Comparison of ENCODE assay signal across 8 mouse cellular contexts in genomic region chr2:128278608-128279081, GRCm38 (mm10).
DNase-seq lines count a peak whose midpoint lies in the region; ATAC-seq and TF ChIP-seq lines count a peak whose summit lies in the region.

No protein-coding gene starts in this region.

- no peak for TF ChIP-seq CTCF in brain, embryonic 14.5 days (IDR thresholded peaks at IDR 0.05; ENCODE audit: borderline replicate concordance, extremely low read depth, insufficient read depth, insufficient read length)
- no peak for TF ChIP-seq CTCF in midbrain, postnatal 0 days (IDR thresholded peaks at IDR 0.05)

- no peaks in the 10 kb centered on the region for H3K36me3 ChIP-seq in forebrain, embryonic 15.5 days
- no peaks in the 10 kb centered on the region for H3K36me3 ChIP-seq in intestine, embryonic 16.5 days (ENCODE audit: control insufficient read depth, insufficient read depth, low read length)
- no peaks in the 10 kb centered on the region for H3K36me3 ChIP-seq in midbrain, postnatal 0 days (ENCODE audit: insufficient read depth, low read length)

- H3K9ac ChIP-seq in forebrain, embryonic 15.5 days (replicated peaks) = no peak overlapping the region
- peak overlapping the region; percentile 34; the same call in 1 of the 2 replicates for H3K9ac ChIP-seq in intestine, embryonic 16.5 days (ENCODE audit: low read depth, low read length)
- H3K9ac ChIP-seq in midbrain, postnatal 0 days (replicated peaks; ENCODE audit: low read length, poor library complexity, severe bottlenecking) = no peak overlapping the region

- intact Hi-C loops in left cerebral cortex, postnatal 4 days (cut with DNase I) = no loop called here

- peak; percentile 46 for DNase-seq in left cerebral cortex, postnatal 4 days
- no peak for DNase-seq in left cerebral cortex, adult 8-10 months (ENCODE audit: low spot score in 2 of 2)
- DNase-seq in brain, embryonic 14.5 days (ENCODE audit: low read depth) = peak; percentile 95
- DNase-seq in midbrain, postnatal 0 days (ENCODE audit: low spot score) = peak; percentile 83

- 8% methylated on average over 12 of the region's 12 CpGs for WGBS in forebrain, embryonic 15.5 days
- 30% methylated on average over 12 of the region's 12 CpGs for WGBS in intestine, embryonic 16.5 days
- 15% methylated on average over 12 of the region's 12 CpGs for WGBS in midbrain, postnatal 0 days

- H3K4me1 ChIP-seq in forebrain, embryonic 15.5 days = peaks cover 31% of the 10 kb centered on the region
- no peaks in the 10 kb centered on the region; the same call in 1 of the 2 replicates for H3K4me1 ChIP-seq in intestine, embryonic 16.5 days (ENCODE audit: control insufficient read depth, insufficient read depth, low read length)
- H3K4me1 ChIP-seq in midbrain, postnatal 0 days (ENCODE audit: insufficient read depth, low read length) = peaks cover 15% of the 10 kb centered on the region

- ATAC-seq in forebrain, embryonic 15.5 days (replicated peaks) = peak; percentile 83
- peak; percentile 67; the same call in 1 of the 2 replicates for ATAC-seq in intestine, embryonic 16.5 days
- ATAC-seq in midbrain, postnatal 0 days (ENCODE audit: low FRiP score) = peak; percentile 77
- ATAC-seq in megakaryocyte progenitor cell, adult 5-6 weeks (replicated peaks; ENCODE audit: poor library complexity) = no peak
- no peak for ATAC-seq in activated CD4-positive, CD25-positive, alpha-beta regulatory T cell, adult 4 months

- TF ChIP-seq POLR2A in brain, embryonic 14.5 days (IDR thresholded peaks at IDR 0.05; ENCODE audit: borderline replicate concordance, extremely low read depth, insufficient read depth, insufficient read length, poor library complexity, severe bottlenecking) = no peak

- peak overlapping the region; percentile 19; the same call in 1 of the 2 replicates for H3K4me3 ChIP-seq in forebrain, embryonic 15.5 days
- peak overlapping the region; percentile 10; the same call in 1 of the 2 replicates for H3K4me3 ChIP-seq in intestine, embryonic 16.5 days (ENCODE audit: low read length)
- no peak overlapping the region for H3K4me3 ChIP-seq in midbrain, postnatal 0 days (ENCODE audit: low read depth, low read length)

- peak overlapping the region; percentile 41 for H3K4me2 ChIP-seq in forebrain, embryonic 15.5 days (replicated peaks)
- peak overlapping the region; percentile 27; the same call in 1 of the 2 replicates for H3K4me2 ChIP-seq in intestine, embryonic 16.5 days (ENCODE audit: low read depth, low read length)
- H3K4me2 ChIP-seq in midbrain, postnatal 0 days (ENCODE audit: low read depth, low read length, poor library complexity, severe bottlenecking) = peak overlapping the region; percentile 41

- H3K27me3 ChIP-seq in forebrain, embryonic 15.5 days = no peaks in the 10 kb centered on the region
- no peaks in the 10 kb centered on the region for H3K27me3 ChIP-seq in intestine, embryonic 16.5 days (replicated peaks; ENCODE audit: control insufficient read depth, insufficient read depth, low read length)
- H3K27me3 ChIP-seq in midbrain, postnatal 0 days (ENCODE audit: insufficient read depth, low read length) = 0 out of 2 replicates have a peak, but pooled peaks cover 3% of the 10 kb centered on the region

- H3K9me3 ChIP-seq in forebrain, embryonic 15.5 days = no peaks in the 10 kb centered on the region
- H3K9me3 ChIP-seq in intestine, embryonic 16.5 days (ENCODE audit: control insufficient read depth, low read length) = no peaks in the 10 kb centered on the region
- H3K9me3 ChIP-seq in midbrain, postnatal 0 days (ENCODE audit: low read length) = no peaks in the 10 kb centered on the region

- peak overlapping the region; percentile 78 for H3K27ac ChIP-seq in forebrain, embryonic 15.5 days (replicated peaks)
- 0 out of 2 replicates have a peak overlapping the region, but pooled peaks have one; percentile 21 for H3K27ac ChIP-seq in intestine, embryonic 16.5 days (ENCODE audit: low read length)
- H3K27ac ChIP-seq in midbrain, postnatal 0 days (ENCODE audit: low read depth, low read length) = peak overlapping the region; percentile 55; the same call in 1 of the 2 replicates

Comparison
In these comparisons a context has a peak if more than half of its experiments do, and no peak if none do; other contexts are left out.
1. DNase-seq: peak in left cerebral cortex, postnatal 4 days (single experiment), brain, embryonic 14.5 days (single experiment) and midbrain, postnatal 0 days (single experiment); none in left cerebral cortex, adult 8-10 months (0 of 2).
2. ATAC-seq: peak in forebrain, embryonic 15.5 days (single experiment), intestine, embryonic 16.5 days (single experiment) and midbrain, postnatal 0 days (single experiment); none in megakaryocyte progenitor cell, adult 5-6 weeks (single experiment) and activated CD4-positive, CD25-positive, alpha-beta regulatory T cell, adult 4 months (single experiment).
3. H3K27ac ChIP-seq: peak in every context shown above with its lines; median percentile 78 in forebrain, embryonic 15.5 days; 55 in midbrain, postnatal 0 days; 21 in intestine, embryonic 16.5 days.
4. Peak in every context shown above with its lines, with median percentiles within 50 percentile points of each other: H3K4me2 ChIP-seq.